Mouse (Mus musculus): ENCODE results near the gene Sesn1. TPM values are rescaled to one million over a fixed set of nuclear protein-coding genes. Genes with fewer than 3 reads are reported as not detected.
A peak's percentile ranks its signal among the peaks of the same experiment; 100 is the strongest.
"Not testable (repeated sequence)": the region's sequence is repeated elsewhere in the genome, so short reads cannot be mapped to it uniquely, and the experiment has no call there.

Gene Sesn1
- polyA plus RNA-seq, 1 experiment from 2014 or later = 49.6 TPM

DNA sequence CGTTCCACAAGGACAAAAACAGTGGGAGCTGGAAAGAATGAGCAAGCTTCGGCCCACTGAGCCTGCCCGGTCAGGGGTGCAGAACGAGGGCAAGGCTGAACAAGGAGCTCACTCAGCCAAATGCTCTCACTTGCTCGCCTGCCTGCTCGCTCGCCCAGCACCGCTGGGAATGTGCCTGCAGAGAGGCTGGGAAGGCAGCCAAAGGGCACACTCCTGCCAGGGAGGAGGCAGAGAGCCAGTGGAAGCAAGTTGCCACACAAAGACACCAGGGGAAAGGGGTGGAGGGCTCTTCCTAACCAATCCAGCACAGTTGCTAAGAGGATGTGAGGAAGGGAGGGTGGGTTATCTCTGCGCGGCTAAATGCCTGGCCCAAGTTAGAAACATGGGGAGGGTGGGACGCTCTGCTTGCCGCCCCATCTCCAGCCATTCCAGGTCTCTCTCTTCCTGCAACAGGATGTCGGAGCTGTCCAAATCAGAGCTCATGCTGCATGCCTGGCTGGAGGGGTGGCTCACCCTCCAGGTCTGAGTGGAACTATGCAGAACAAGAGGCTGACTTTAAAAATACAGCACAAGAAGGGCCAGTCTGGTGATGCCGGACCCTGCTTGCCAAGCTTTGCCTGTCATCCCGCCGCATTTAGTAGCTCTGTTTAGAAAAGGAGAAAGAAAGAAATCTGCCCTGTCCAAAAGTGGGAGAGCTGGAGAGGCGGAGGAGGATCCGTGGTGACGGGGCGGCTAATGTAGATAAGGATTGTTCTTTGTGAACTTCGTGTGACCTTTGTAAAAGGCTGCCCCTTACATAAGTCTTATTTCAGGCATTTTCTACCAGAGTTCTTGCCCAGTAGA lies 125.1 kb downstream of the Sesn1 start:
- WGBS = 7% methylated on average over 21 of the region's 21 CpGs
- peak overlapping the region; percentile 43 for H3K4me2 ChIP-seq (ENCODE audit: low read length)
- peak overlapping the region; percentile 10; the same call in 1 of the 2 replicates for H3K9ac ChIP-seq (replicated peaks; ENCODE audit: low read depth, low read length)
- peak overlapping the region; percentile 15; the same call in 1 of the 2 replicates for H3K4me3 ChIP-seq (replicated peaks; ENCODE audit: low read length)
- ATAC-seq = peak; percentile 86
- H3K36me3 ChIP-seq (ENCODE audit: control insufficient read depth, insufficient read depth) = no peaks in the 10 kb centered on the region
- peaks cover 56% of the 10 kb centered on the region for H3K4me1 ChIP-seq (replicated peaks; ENCODE audit: control insufficient read depth, insufficient read depth, low read length)
- no peaks in the 10 kb centered on the region for H3K9me3 ChIP-seq (ENCODE audit: control insufficient read depth, low read length)
- H3K27ac ChIP-seq (ENCODE audit: low read length) = peak overlapping the region; percentile 82
- H3K27me3 ChIP-seq (replicated peaks; ENCODE audit: control insufficient read depth, insufficient read depth, low read length) = no peaks in the 10 kb centered on the region; the same call in 1 of the 2 replicates

DNA sequence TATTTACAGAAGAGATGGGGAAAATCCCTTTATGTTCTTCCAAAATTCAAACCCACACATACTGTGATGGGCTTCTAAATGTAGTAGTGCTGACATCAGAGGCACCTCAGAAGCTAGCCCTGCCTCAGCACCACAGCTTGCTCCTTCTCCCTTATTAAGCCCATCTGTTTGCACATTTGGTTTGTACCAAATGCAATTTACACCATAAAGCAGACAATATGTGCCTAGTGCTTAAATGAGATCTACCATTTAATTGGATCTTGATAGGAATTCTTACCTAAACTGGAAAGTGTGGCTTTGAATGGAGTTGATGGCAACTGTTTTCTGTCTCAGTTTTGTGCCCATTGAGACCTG lies 125.7 kb downstream of the Sesn1 start:
- Histone ChIP-seq H3K4me1 (replicated peaks; ENCODE audit: control insufficient read depth, insufficient read depth, low read length) (peaks cover 56% of the 10 kb centered on the region), H3K9me3 (ENCODE audit: control insufficient read depth, low read length) (no peaks in the 10 kb centered on the region), H3K4me3 (replicated peaks; ENCODE audit: low read length) (no peak overlapping the region), H3K9ac (replicated peaks; ENCODE audit: low read depth, low read length) (no peak overlapping the region), H3K27ac (ENCODE audit: low read length) (peak overlapping the region; percentile 82), H3K36me3 (ENCODE audit: control insufficient read depth, insufficient read depth) (no peaks in the 10 kb centered on the region), H3K4me2 (ENCODE audit: low read length) (peak overlapping the region; percentile 43), H3K27me3 (replicated peaks; ENCODE audit: control insufficient read depth, insufficient read depth, low read length) (no peaks in the 10 kb centered on the region)
- peak; percentile 48 for ATAC-seq

DNA sequence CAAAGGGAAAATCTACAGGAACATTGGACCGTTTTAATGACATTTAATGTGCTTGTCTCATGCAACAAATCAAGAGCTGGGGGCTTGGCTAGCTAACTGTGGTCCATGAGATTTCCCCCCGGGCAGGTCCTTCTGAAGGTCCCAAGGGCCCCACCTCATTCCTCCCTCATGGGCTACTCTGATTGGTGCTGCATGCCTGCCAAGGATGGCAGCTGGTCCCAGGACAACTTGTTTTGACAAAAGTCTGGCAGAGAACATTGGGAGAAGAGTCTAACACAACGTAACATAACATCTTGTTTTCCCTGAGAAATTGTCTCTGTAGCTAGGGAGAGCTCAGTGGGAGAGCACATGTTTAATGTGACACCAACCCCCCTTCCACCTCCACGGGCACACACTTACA lies 126.4 kb downstream of the Sesn1 start:
- ATAC-seq = 0 out of 2 replicates have a peak, but pooled peaks have one; percentile 9
- Histone ChIP-seq H3K4me1 (replicated peaks; ENCODE audit: control insufficient read depth, insufficient read depth, low read length) (peaks cover 56% of the 10 kb centered on the region), H3K27me3 (replicated peaks; ENCODE audit: control insufficient read depth, insufficient read depth, low read length) (no peaks in the 10 kb centered on the region), H3K4me3 (replicated peaks; ENCODE audit: low read length) (no peak overlapping the region), H3K9me3 (ENCODE audit: control insufficient read depth, low read length) (no peaks in the 10 kb centered on the region), H3K27ac (ENCODE audit: low read length) (peak overlapping the region; percentile 82), H3K9ac (replicated peaks; ENCODE audit: low read depth, low read length) (no peak overlapping the region), H3K36me3 (ENCODE audit: control insufficient read depth, insufficient read depth) (no peaks in the 10 kb centered on the region), H3K4me2 (ENCODE audit: low read length) (no peak overlapping the region; the same call in 1 of the 2 replicates)
- 30% methylated on average over 4 of the region's 4 CpGs for WGBS

DNA sequence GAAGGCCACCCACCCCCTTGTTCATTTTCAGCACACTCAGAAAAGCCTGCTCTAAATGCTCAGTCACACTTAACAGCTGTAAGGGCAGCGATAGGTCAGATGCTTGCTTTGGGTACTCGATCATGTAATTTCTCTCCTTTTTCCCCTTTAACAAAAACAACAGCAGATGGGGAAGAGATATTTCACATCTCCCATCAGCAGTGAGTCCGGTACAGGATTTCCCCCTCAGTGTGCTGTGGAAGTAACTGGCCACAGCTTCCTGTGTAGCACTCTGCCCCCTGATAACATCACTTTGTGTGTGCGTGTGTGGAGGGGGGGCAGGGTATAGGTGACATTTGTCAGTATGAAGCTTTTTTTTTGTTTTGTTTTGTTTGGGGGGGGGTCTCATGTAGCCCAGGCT lies 127.4 kb downstream of the Sesn1 start:
- Histone ChIP-seq H3K4me3 (replicated peaks; ENCODE audit: low read length) (no peak overlapping the region), H3K9ac (replicated peaks; ENCODE audit: low read depth, low read length) (no peak overlapping the region), H3K4me2 (ENCODE audit: low read length) (no peak overlapping the region), H3K36me3 (ENCODE audit: control insufficient read depth, insufficient read depth) (no peaks in the 10 kb centered on the region), H3K9me3 (ENCODE audit: control insufficient read depth, low read length) (no peaks in the 10 kb centered on the region), H3K27me3 (replicated peaks; ENCODE audit: control insufficient read depth, insufficient read depth, low read length) (no peaks in the 10 kb centered on the region), H3K27ac (ENCODE audit: low read length) (peak overlapping the region; percentile 82; the same call in 1 of the 2 replicates), H3K4me1 (replicated peaks; ENCODE audit: control insufficient read depth, insufficient read depth, low read length) (peaks cover 50% of the 10 kb centered on the region)
- no peak for ATAC-seq
- 55% methylated on average over 4 of the region's 4 CpGs for WGBS

DNA sequence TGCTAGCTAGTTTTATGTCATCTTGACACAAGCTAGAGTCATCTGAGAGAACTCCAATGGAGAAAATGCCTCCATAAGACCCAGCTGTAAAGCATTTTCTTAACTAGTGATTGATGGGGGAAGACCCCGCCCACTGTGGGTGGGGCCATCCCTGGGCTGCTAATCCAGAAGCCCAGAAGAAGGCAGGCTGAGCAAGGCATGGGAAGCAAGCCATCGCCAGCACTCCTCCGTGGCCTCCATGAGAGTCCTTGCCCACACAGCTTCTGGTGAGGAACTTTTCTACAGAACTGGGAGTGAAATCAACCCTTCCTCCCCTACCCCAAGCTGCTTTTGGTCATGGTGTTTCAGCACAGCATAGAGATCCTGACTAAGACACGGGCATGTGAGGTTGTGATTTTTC lies 129.4 kb downstream of the Sesn1 start:
- ATAC-seq = no peak
- WGBS = 71% methylated on average over 4 of the region's 4 CpGs

DNA sequence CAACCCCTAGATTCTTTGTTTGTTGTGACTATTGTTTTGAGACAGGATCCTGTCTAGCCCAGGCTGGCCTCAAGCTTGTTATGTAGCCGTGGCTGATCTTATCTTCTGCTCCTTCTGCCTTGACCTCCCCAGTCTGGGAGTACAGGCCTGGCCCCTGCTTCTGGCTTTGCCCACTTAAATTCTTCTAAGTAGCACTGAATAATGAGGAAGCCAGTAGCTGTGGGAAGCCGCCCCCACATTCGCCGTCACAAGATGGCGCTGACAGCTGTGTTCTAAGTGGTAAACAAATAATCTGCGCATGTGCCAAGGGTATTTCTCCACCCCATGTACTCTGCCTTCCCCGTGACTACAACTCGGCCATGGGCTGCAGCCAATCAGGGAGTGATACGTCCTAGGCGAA lies 142.6 kb downstream of the Sesn1 start:
- H3K4me2 ChIP-seq (ENCODE audit: low read length); H3K4me3 ChIP-seq (replicated peaks; ENCODE audit: low read length); H3K36me3 ChIP-seq (ENCODE audit: control insufficient read depth, insufficient read depth); H3K27ac ChIP-seq (ENCODE audit: low read length); H3K4me1 ChIP-seq (replicated peaks; ENCODE audit: control insufficient read depth, insufficient read depth, low read length); ATAC-seq; H3K27me3 ChIP-seq (replicated peaks; ENCODE audit: control insufficient read depth, insufficient read depth, low read length); H3K9me3 ChIP-seq (ENCODE audit: control insufficient read depth, low read length); H3K9ac ChIP-seq (replicated peaks; ENCODE audit: low read depth, low read length): not testable (repeated sequence)
- 84% methylated on average over 5 of the region's 10 CpGs for WGBS

More for the DNA sequence above, 129.4 kb downstream of the Sesn1 start:
- Histone ChIP-seq H3K27ac (ENCODE audit: low read length) (no peak overlapping the region), H3K4me2 (ENCODE audit: low read length) (no peak overlapping the region), H3K27me3 (replicated peaks; ENCODE audit: control insufficient read depth, insufficient read depth, low read length) (no peaks in the 10 kb centered on the region), H3K9me3 (ENCODE audit: control insufficient read depth, low read length) (no peaks in the 10 kb centered on the region), H3K9ac (replicated peaks; ENCODE audit: low read depth, low read length) (no peak overlapping the region), H3K4me3 (replicated peaks; ENCODE audit: low read length) (no peak overlapping the region), H3K36me3 (ENCODE audit: control insufficient read depth, insufficient read depth) (no peaks in the 10 kb centered on the region), H3K4me1 (replicated peaks; ENCODE audit: control insufficient read depth, insufficient read depth, low read length) (peaks cover 36% of the 10 kb centered on the region)

DNA sequence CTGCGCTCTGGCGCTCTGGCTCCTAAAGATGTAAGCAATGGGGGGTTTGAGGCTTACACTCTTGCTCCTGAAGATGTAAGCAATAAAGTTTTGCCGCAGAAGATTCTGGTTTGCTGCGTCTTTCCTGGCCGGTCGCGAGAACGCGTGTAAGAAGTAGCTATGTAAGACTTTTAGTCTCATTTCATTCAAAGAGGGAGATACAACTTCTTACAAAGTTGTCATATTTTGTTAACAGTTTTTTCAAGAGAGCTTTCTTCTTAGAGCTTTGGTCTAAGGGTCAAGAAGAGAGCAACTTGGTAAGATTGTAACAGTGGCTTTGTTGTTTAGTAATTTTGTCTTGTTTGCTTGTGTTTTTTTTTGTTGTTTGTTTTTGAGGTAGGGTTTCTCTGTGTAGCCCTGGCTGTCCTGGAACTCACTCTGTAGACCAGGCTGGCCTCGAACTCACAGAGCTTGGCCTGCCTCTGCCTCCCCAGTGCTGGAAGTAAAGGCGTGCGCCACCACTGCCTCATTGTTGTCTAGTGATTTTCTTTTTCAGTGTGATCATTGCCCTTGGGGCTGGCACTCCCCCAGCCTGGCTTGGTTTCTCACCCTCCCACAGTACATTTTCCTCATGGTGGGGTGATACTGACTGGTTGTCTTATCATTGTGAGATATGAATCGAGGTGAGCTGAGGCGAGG lies 143.3 kb downstream of the Sesn1 start:
- no peak for ATAC-seq
- H3K27ac ChIP-seq (ENCODE audit: low read length) = no peak overlapping the region
- no peak overlapping the region for H3K4me3 ChIP-seq (replicated peaks; ENCODE audit: low read length)
- peaks cover 6% of the 10 kb centered on the region for H3K4me1 ChIP-seq (replicated peaks; ENCODE audit: control insufficient read depth, insufficient read depth, low read length)
- no peak overlapping the region for H3K9ac ChIP-seq (replicated peaks; ENCODE audit: low read depth, low read length)
- WGBS = 95% methylated on average over 14 of the region's 14 CpGs
- no peaks in the 10 kb centered on the region for H3K27me3 ChIP-seq (replicated peaks; ENCODE audit: control insufficient read depth, insufficient read depth, low read length)
- no peaks in the 10 kb centered on the region for H3K36me3 ChIP-seq (ENCODE audit: control insufficient read depth, insufficient read depth)
- H3K4me2 ChIP-seq (ENCODE audit: low read length) = no peak overlapping the region
- H3K9me3 ChIP-seq (ENCODE audit: control insufficient read depth, low read length) = no peaks in the 10 kb centered on the region; the same call in 1 of the 2 replicates

DNA sequence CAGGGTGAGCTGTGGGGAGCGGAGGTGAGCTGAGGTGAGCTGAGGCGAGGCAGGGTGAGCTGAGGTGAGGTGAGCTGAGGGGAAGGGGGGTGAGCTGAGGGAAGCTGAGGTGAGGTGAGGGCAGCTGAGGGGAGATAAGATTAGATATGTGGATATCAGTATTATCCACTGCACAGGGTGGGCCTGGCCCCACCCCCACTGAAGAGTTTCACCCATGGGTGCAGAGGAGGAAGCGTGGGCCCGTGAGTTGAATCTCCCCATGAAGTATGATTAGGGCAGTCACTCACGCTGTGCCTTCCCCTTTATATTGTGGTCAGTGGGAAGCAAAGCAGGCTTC lies 143.8 kb downstream of the Sesn1 start:
- Histone ChIP-seq H3K27me3 (replicated peaks; ENCODE audit: control insufficient read depth, insufficient read depth, low read length) (no peaks in the 10 kb centered on the region), H3K9ac (replicated peaks; ENCODE audit: low read depth, low read length) (no peak overlapping the region), H3K36me3 (ENCODE audit: control insufficient read depth, insufficient read depth) (no peaks in the 10 kb centered on the region), H3K27ac (ENCODE audit: low read length) (no peak overlapping the region), H3K9me3 (ENCODE audit: control insufficient read depth, low read length) (no peaks in the 10 kb centered on the region; the same call in 1 of the 2 replicates), H3K4me3 (replicated peaks; ENCODE audit: low read length) (no peak overlapping the region), H3K4me2 (ENCODE audit: low read length) (no peak overlapping the region), H3K4me1 (replicated peaks; ENCODE audit: control insufficient read depth, insufficient read depth, low read length) (peaks cover 7% of the 10 kb centered on the region)
- no peak for ATAC-seq
- 93% methylated on average over 5 of the region's 5 CpGs for WGBS

DNA sequence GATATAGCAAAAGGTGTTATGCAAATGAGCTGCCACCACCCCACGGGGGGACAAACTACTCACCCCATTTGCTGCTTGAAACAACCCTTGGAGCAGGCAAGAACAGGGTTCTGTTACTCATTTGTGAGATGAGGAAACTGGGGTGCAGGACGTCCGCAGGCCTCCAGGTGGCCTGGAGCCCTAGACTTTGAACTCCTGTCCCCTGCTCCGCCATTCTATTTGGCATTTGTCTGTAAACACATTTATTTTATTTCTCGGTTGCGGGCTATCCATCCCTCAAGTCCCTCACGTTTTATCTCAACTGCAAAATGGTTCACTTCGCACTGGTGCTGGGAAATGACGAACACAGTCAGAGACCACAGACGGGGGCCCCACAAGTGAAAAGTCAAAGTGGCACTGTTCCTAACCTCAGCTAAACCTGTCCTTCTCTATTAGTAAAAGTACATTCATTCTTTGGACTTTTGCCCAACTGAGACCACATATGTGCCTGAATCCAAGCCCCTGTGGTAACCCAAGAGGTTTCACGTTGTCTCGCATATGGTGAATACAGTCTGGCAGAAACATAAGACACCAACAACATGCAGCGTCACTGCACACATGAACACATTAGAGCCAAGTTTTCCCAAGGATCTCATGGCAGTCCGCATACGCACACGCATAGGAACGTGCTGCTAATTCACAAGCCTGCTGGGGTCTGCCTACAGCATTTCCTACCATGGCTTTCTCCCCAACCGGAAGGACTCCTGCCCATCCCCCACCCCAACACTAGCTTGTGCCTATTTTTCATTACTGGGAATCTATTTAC lies 147.9 kb downstream of the Sesn1 start:
- Histone ChIP-seq H3K4me3 (replicated peaks; ENCODE audit: low read length) (no peak overlapping the region), H3K27me3 (replicated peaks; ENCODE audit: control insufficient read depth, insufficient read depth, low read length) (no peaks in the 10 kb centered on the region), H3K27ac (ENCODE audit: low read length) (no peak overlapping the region), H3K4me2 (ENCODE audit: low read length) (no peak overlapping the region), H3K9ac (replicated peaks; ENCODE audit: low read depth, low read length) (no peak overlapping the region), H3K9me3 (ENCODE audit: control insufficient read depth, low read length) (no peaks in the 10 kb centered on the region), H3K4me1 (replicated peaks; ENCODE audit: control insufficient read depth, insufficient read depth, low read length) (peaks cover 7% of the 10 kb centered on the region), H3K36me3 (ENCODE audit: control insufficient read depth, insufficient read depth) (no peaks in the 10 kb centered on the region)
- 77% methylated on average over 18 of the region's 18 CpGs for WGBS
- peak; percentile 75 for ATAC-seq

Data from forebrain, embryonic 16.5 days (tissue).